In the genomic region with DNA sequence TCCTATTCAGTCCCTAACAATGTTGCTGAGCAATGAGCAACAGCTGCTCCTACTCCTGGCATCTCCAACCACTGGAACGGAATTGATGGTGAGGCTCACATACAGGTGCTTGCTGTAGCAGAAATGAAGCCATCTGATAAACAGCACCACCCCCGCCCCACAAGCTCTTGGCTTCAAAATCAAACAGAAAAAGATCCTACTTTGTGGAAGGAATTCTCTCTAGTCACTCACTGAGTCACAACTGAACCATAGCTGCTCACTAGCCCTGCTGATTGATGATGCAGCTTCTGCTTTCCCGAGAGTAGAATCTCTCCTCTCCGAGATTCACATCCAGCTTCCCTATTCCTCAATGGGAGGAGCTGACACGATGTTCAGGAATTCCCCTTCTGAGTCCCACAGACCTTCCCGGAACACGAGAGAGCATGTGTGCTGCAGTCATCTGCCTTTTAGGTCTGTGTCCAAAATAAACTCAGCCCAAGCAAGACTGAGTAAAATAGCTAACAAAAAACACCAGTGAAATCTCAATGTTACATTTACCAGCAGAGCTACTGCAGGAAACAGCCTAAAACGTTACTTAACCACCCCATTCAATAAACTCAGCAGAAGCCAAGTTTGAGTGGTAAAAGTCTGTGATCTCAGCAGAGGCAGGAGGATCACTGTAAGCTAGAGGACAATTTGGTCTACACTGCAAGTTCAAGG, we compare ENCODE assay signal across 8 mouse cellular contexts. TPM values are rescaled to one million over a fixed set of nuclear protein-coding genes. Genes with fewer than 3 reads are reported as not detected.
DNase-seq lines count a peak whose midpoint lies in the region; ATAC-seq and TF ChIP-seq lines count a peak whose summit lies in the region.

No protein-coding gene starts in this region.

- H3K79me2 ChIP-seq in C2C12 (ENCODE audit: control insufficient read depth, insufficient read depth) (peaks cover 65% of the 10 kb centered on the region), MEL (ENCODE audit: control insufficient read depth, insufficient read depth, low read length, poor library complexity) (peaks cover 60% of the 10 kb centered on the region)

- peak in 1 of 2 experiments; percentile 41; a peak in 1 of 4 replicates for TF ChIP-seq POLR2A in MEL (IDR thresholded peaks at IDR 0.05; ENCODE audit: control insufficient read depth in 1 of 2, insufficient read depth in 1 of 2, low read depth in 1 of 2, low read length in 2 of 2, poor library complexity in 1 of 2)
- no peak for TF ChIP-seq POLR2A in olfactory bulb, adult 2 months (IDR thresholded peaks at IDR 0.05; ENCODE audit: insufficient read depth, low read depth, low read length)

- TF ChIP-seq CTCF in C2C12 (IDR thresholded peaks at IDR 0.05; ENCODE audit: control insufficient read depth, insufficient read depth, insufficient read length) (no peak), MEL (IDR thresholded peaks at IDR 0.05 in 2 of 3, conservative IDR thresholded peaks at IDR 0.05 in 1 of 3; ENCODE audit: control insufficient read depth in 1 of 3, insufficient read depth in 1 of 3, low read depth in 2 of 3, low read length in 3 of 3, poor library complexity in 1 of 3, severe bottlenecking in 1 of 3) (no peak)
- TF ChIP-seq CTCF in forebrain, postnatal 0 days (IDR thresholded peaks at IDR 0.05; ENCODE audit: low read depth): no peak
- no peak for TF ChIP-seq CTCF in olfactory bulb, adult 2 months (IDR thresholded peaks at IDR 0.05; ENCODE audit: insufficient read depth, low read depth, low read length)

- peak overlapping the region; percentile 57 for H3ac ChIP-seq in C2C12 (ENCODE audit: control insufficient read depth, insufficient read length, low read depth)

- H3K4me2 ChIP-seq in forebrain, postnatal 0 days (ENCODE audit: low read depth): peak overlapping the region; percentile 93
- peak overlapping the region; percentile 82 for H3K4me2 ChIP-seq in limb, embryonic 13.5 days (replicated peaks)

- peak overlapping the region; percentile 96 for H3K9ac ChIP-seq in MEL (ENCODE audit: control insufficient read depth, low read depth, low read length, poor library complexity, severe bottlenecking)
- peak overlapping the region; percentile 14; the same call in 1 of the 2 replicates for H3K9ac ChIP-seq in forebrain, postnatal 0 days
- peak overlapping the region; percentile 95 for H3K9ac ChIP-seq in limb, embryonic 13.5 days

- ATAC-seq in forebrain, postnatal 0 days: no peak
- ATAC-seq in limb, embryonic 13.5 days (ENCODE audit: low FRiP score, low read depth): no peak

- peak overlapping the region; percentile 94 for H3K27ac ChIP-seq in MEL (ENCODE audit: control insufficient read depth, low read depth, low read length)
- H3K27ac ChIP-seq in forebrain, postnatal 0 days (ENCODE audit: low read depth, low read length): no peak overlapping the region
- no peak overlapping the region for H3K27ac ChIP-seq in limb, embryonic 13.5 days
- H3K27ac ChIP-seq in olfactory bulb, adult 2 months (ENCODE audit: insufficient read depth, low read depth, low read length): no peak overlapping the region

- peaks cover 45% of the 10 kb centered on the region for H3K79me3 ChIP-seq in C2C12 (ENCODE audit: low read depth)

- peak; percentile 34 to 35; a peak in 3 of 4 replicates for TF ChIP-seq EP300 in MEL (IDR thresholded peaks at IDR 0.05; ENCODE audit: low read depth in 1 of 2, low read length in 2 of 2)

- no peaks in the 10 kb centered on the region for H3K9me3 ChIP-seq in MEL (replicated peaks; ENCODE audit: insufficient read depth, low read length)
- no peaks in the 10 kb centered on the region for H3K9me3 ChIP-seq in forebrain, postnatal 0 days (ENCODE audit: low read length)
- no peaks in the 10 kb centered on the region for H3K9me3 ChIP-seq in limb, embryonic 13.5 days

- WGBS in forebrain, postnatal 0 days: 50% methylated on average over 8 of the region's 8 CpGs
- 33% methylated on average over 8 of the region's 8 CpGs for WGBS in limb, embryonic 13.5 days
- WGBS in olfactory bulb, adult 2 months: 21% methylated on average over 8 of the region's 8 CpGs

- H3K4me3 ChIP-seq in C2C12 (ENCODE audit: insufficient read depth, poor library complexity, severe bottlenecking) (peak overlapping the region; percentile 92), MEL (ENCODE audit: control insufficient read depth in 1 of 2, insufficient read depth in 1 of 2, low read depth in 2 of 2, low read length in 2 of 2) (peak overlapping the region; percentile 85 to 98)
- peak overlapping the region; percentile 93 for H3K4me3 ChIP-seq in forebrain, postnatal 0 days (ENCODE audit: low read depth, low read length)
- peak overlapping the region; percentile 94 for H3K4me3 ChIP-seq in limb, embryonic 13.5 days
- H3K4me3 ChIP-seq in olfactory bulb, adult 2 months (ENCODE audit: insufficient read depth, low read depth, low read length): peak overlapping the region; percentile 8; the same call in 1 of the 2 replicates

- H3K27me3 ChIP-seq in C2C12 (ENCODE audit: control insufficient read depth, insufficient read depth, insufficient read length): no peaks in the 10 kb centered on the region
- H3K27me3 ChIP-seq in MEL (ENCODE audit: control insufficient read depth in 1 of 2, insufficient read depth in 2 of 2, low read length in 2 of 2): no peaks in the 10 kb centered on the region
- peaks cover 20% of the 10 kb centered on the region for H3K27me3 ChIP-seq in forebrain, postnatal 0 days (ENCODE audit: insufficient read depth, low read length)
- peaks cover 17% of the 10 kb centered on the region for H3K27me3 ChIP-seq in limb, embryonic 13.5 days

- peaks cover 33 to 45% of the 10 kb centered on the region in 2 experiments for H3K4me1 ChIP-seq in MEL (ENCODE audit: control insufficient read depth in 1 of 2, insufficient read depth in 2 of 2, low read length in 2 of 2)
- peaks cover 12% of the 10 kb centered on the region; the same call in 1 of the 2 replicates for H3K4me1 ChIP-seq in forebrain, postnatal 0 days (ENCODE audit: insufficient read depth)
- H3K4me1 ChIP-seq in limb, embryonic 13.5 days: peaks cover 59% of the 10 kb centered on the region
- H3K4me1 ChIP-seq in olfactory bulb, adult 2 months (ENCODE audit: control insufficient read depth, insufficient read depth, low read length): peaks cover 22% of the 10 kb centered on the region

- peak; percentile 80 for DNase-seq in MEL (ENCODE audit: low read depth, low spot score)
- DNase-seq in forebrain, postnatal 0 days: no peak
- DNase-seq in spleen, postnatal 14 days (ENCODE audit: low spot score in 2 of 2): no peak
- DNase-seq in kidney, postnatal 10 days: no peak
- no peak for DNase-seq in left cerebral cortex, adult 8-10 months (ENCODE audit: low spot score in 2 of 2)

- TF ChIP-seq RAD21 in MEL (IDR thresholded peaks at IDR 0.05; ENCODE audit: low read depth, low read length): no peak

- H3K36me3 ChIP-seq in C2C12 (ENCODE audit: control insufficient read depth, insufficient read depth): peaks cover 6% of the 10 kb centered on the region
- H3K36me3 ChIP-seq in MEL (ENCODE audit: control insufficient read depth in 1 of 2, insufficient read depth in 2 of 2, low read length in 2 of 2): peaks cover 8 to 39% of the 10 kb centered on the region in 2 experiments; a peak in 3 of 4 replicates
- no peaks in the 10 kb centered on the region for H3K36me3 ChIP-seq in forebrain, postnatal 0 days (ENCODE audit: insufficient read depth)
- H3K36me3 ChIP-seq in limb, embryonic 13.5 days: no peaks in the 10 kb centered on the region

RNA-seq across cellular contexts. Expression of gene Gm5475, which starts 0.7 kb away (rescaled TPM):
- 0.02 TPM for polyA plus RNA-seq in C2C12 (2012; fragmentation: generic; extraction: Trizol)
- 0.15 TPM in 1 of 2 replicates, not detected in the other for total RNA-seq in MEL (2012; rRNA removed)
- under 1 TPM in 1 of 2 experiments, not detected in 1; 0.14 TPM for polyA plus RNA-seq in MEL (2012; ENCODE audit: insufficient read depth in 1 of 2, insufficient read length in 2 of 2, low read depth in 1 of 2, low replicate concordance in 2 of 2, missing spikeins in 1 of 2)
- total RNA-seq in forebrain, postnatal 0 days (2014; rRNA removed): 0.08 TPM in 1 of 2 replicates, not detected in the other
- polyA plus RNA-seq in forebrain, postnatal 0 days (2015; fragmentation: Nextera tagmentation; extraction: Ambion mirVana): 0.09 and 0.10 TPM in 2 replicates
- 0.05 TPM in 1 of 2 replicates, not detected in the other for polyA plus RNA-seq in limb, embryonic 13.5 days (2015; fragmentation: Nextera tagmentation; extraction: Ambion mirVana)
- not detected in 2 replicates for polyA plus RNA-seq in olfactory bulb, adult 2 months (2012; ENCODE audit: insufficient read depth, insufficient read length, low replicate concordance, missing spikeins)
- total RNA-seq in left cerebral cortex, adult 8-10 months (2022): under 1 TPM in 1 of 4 experiments, not detected in 3; 0.15 TPM

RNA-seq across cellular contexts. Expression of gene Slc11a2, which starts 3.7 kb away (rescaled TPM):
- polyA plus RNA-seq in C2C12 (2012; fragmentation: generic; extraction: Trizol) (34.3 TPM), MEL (2012; ENCODE audit: insufficient read depth in 1 of 2, insufficient read length in 2 of 2, low read depth in 1 of 2, low replicate concordance in 2 of 2, missing spikeins in 1 of 2) (100 to 1,000 TPM in 1 of 2 experiments, not detected in 1; 112 TPM)
- total RNA-seq in MEL (2012; rRNA removed): 52.7 and 69.0 TPM in 2 replicates
- total RNA-seq in forebrain, postnatal 0 days (2014; rRNA removed): 23.2 and 36.8 TPM in 2 replicates
- polyA plus RNA-seq in forebrain, postnatal 0 days (2015; fragmentation: Nextera tagmentation; extraction: Ambion mirVana): 17.2 and 17.6 TPM in 2 replicates
- 18.7 and 25.3 TPM in 2 replicates for polyA plus RNA-seq in limb, embryonic 13.5 days (2015; fragmentation: Nextera tagmentation; extraction: Ambion mirVana)
- polyA plus RNA-seq in olfactory bulb, adult 2 months (2012; ENCODE audit: insufficient read depth, insufficient read length, low replicate concordance, missing spikeins): not detected in 2 replicates
- total RNA-seq in left cerebral cortex, adult 8-10 months (2022): 10 to 100 TPM; 47.1 to 69.7 (median 54.5) TPM

RNA-seq across cellular contexts. Expression of gene Letmd1, which starts 47.6 kb away (rescaled TPM):
- polyA plus RNA-seq in C2C12 (2012; fragmentation: generic; extraction: Trizol): 34.0 TPM
- 30.1 and 38.8 TPM in 2 replicates for total RNA-seq in MEL (2012; rRNA removed)
- 100 to 1,000 TPM in 1 of 2 experiments, 10 to 100 TPM in 1; 64.3 to 277 TPM for polyA plus RNA-seq in MEL (2012; ENCODE audit: insufficient read depth in 1 of 2, insufficient read length in 2 of 2, low read depth in 1 of 2, low replicate concordance in 2 of 2, missing spikeins in 1 of 2)
- total RNA-seq in forebrain, postnatal 0 days (2014; rRNA removed): 70.5 and 87.8 TPM in 2 replicates
- 45.3 and 52.5 TPM in 2 replicates for polyA plus RNA-seq in forebrain, postnatal 0 days (2015; fragmentation: Nextera tagmentation; extraction: Ambion mirVana)
- polyA plus RNA-seq in limb, embryonic 13.5 days (2015; fragmentation: Nextera tagmentation; extraction: Ambion mirVana): 34.1 and 34.3 TPM in 2 replicates
- polyA plus RNA-seq in olfactory bulb, adult 2 months (2012; ENCODE audit: insufficient read depth, insufficient read length, low replicate concordance, missing spikeins): not detected in 2 replicates
- total RNA-seq in left cerebral cortex, adult 8-10 months (2022): 10 to 100 TPM; 55.3 to 64.5 (median 57.5) TPM

RNA-seq across cellular contexts. Expression of gene Higd1c, which starts 56.9 kb away (rescaled TPM):
- polyA plus RNA-seq in C2C12 (2012; fragmentation: generic; extraction: Trizol) (not detected), MEL (2012; ENCODE audit: insufficient read depth in 1 of 2, insufficient read length in 2 of 2, low read depth in 1 of 2, low replicate concordance in 2 of 2, missing spikeins in 1 of 2) (not detected)
- total RNA-seq in MEL (2012; rRNA removed): not detected in 2 replicates
- total RNA-seq in forebrain, postnatal 0 days (2014; rRNA removed): not detected in 2 replicates
- not detected in 2 replicates for polyA plus RNA-seq in forebrain, postnatal 0 days (2015; fragmentation: Nextera tagmentation; extraction: Ambion mirVana)
- not detected in 2 replicates for polyA plus RNA-seq in limb, embryonic 13.5 days (2015; fragmentation: Nextera tagmentation; extraction: Ambion mirVana)
- polyA plus RNA-seq in olfactory bulb, adult 2 months (2012; ENCODE audit: insufficient read depth, insufficient read length, low replicate concordance, missing spikeins): not detected in 2 replicates
- total RNA-seq in left cerebral cortex, adult 8-10 months (2022): not detected

Comparison
In these comparisons a context has a peak if more than half of its experiments do, and no peak if none do; other contexts are left out.
1. H3K4me3 ChIP-seq: peak in every context shown above with its lines; median percentile 94 in limb, embryonic 13.5 days; 93 in forebrain, postnatal 0 days; 92 in C2C12; 92 in MEL; 8 in olfactory bulb, adult 2 months.
2. H3K9ac ChIP-seq: peak in every context shown above with its lines; median percentile 96 in MEL; 95 in limb, embryonic 13.5 days; 14 in forebrain, postnatal 0 days.